Mouse (Mus musculus) neutrophil, adult 65 days (primary cell): ENCODE results near the gene BC100530. TPM values are rescaled to one million over a fixed set of nuclear protein-coding genes. Genes with fewer than 3 reads are reported as not detected.

Source experiments
- total RNA-seq: library from RNA; stranded (reverse); gene quantifications from 2 replicates; pipeline ENCODE4 v1.2.4, GENCODE M21; 2023

Gene BC100530
- total RNA-seq = 2.0 and 2.5 TPM in 2 replicates

GRCm38 (mm10) chr16:36367648-36368047 lies at the start of gene BC100530:
BC100530 (minus strand) TSS chr16:36367748.

DNA sequence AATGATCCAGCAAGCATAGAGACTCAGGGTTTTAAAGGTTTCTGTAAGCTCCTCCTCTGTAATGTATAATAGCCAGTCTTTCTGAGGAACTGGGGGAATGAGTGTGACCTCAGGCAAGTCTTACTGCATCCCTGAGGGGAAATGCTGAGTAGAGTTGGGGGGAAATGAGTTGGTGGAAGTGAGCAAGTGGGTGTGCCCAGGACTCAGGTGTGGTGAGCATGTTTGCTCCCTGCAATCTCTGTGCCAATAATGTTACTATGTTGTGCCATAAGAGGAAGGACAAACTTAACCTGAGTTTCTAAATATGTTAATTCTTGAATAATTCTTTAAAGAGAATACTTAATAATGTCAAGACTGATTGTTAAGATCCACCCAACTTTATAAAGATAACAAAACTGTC lies 40.8 kb upstream of the BC100530 start, which contains the start of gene Stfa2:
Gene Stfa2 (minus strand): TSS at position 101 of the 400 bp plus-strand sequence.

DNA sequence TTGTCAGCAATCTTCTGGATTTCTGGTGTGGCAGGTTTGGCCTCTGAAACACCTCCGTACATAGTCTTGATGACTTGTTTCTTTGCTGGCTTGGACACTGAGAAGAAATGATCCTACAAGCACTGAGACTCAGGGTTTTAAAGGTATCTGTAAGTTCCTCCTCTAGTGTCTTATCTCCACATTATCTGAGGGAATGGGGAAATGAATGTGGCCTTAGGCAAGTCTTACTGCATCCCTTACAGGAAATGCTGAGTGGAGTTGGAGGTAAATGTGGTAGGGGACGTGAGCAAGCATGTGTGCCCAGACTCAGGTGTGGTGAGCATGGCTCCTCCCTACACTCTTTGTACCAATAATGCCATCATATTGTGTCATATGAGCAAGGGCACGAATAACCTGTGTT lies 33.3 kb downstream of the BC100530 start, which contains the start of gene BC117090:
Gene BC117090 (minus strand): TSS at position 101 of the 400 bp plus-strand sequence.

Other genes with a start within 250 kb of the BC100530 start
- gene Csta1, start 236.5 kb downstream of the BC100530 start, total RNA-seq = not detected in 2 replicates
- 53.6 and 61.3 TPM in 2 replicates for gene Stfa2l1, start 210.9 kb downstream of the BC100530 start, total RNA-seq
- 20.4 and 30.4 TPM in 2 replicates for gene Gm5483, start 183.5 kb downstream of the BC100530 start, total RNA-seq
- gene Gm5416, start 157.3 kb downstream of the BC100530 start, total RNA-seq = not detected in 2 replicates
- not detected in 2 replicates for gene 2010005H15Rik, start 146.3 kb downstream of the BC100530 start, total RNA-seq
- gene Stfa1, start 90.8 kb downstream of the BC100530 start, total RNA-seq = 4.2 and 5.7 TPM in 2 replicates
- not detected in 2 replicates for gene BC117090, start 33.4 kb downstream of the BC100530 start, total RNA-seq
- 1.7 TPM in 1 of 2 replicates, not detected in the other for gene Stfa2, start 40.7 kb upstream of the BC100530 start, total RNA-seq
- gene Stfa3, start 87.6 kb upstream of the BC100530 start, total RNA-seq = 1.2 and 1.4 TPM in 2 replicates
- not detected in 2 replicates for gene Casr, start 194.4 kb upstream of the BC100530 start, total RNA-seq